Mouse (Mus musculus) heart, adult 18-20 months (tissue): ENCODE data around the gene 1700029P11Rik. TPM values are rescaled to one million over a fixed set of nuclear protein-coding genes. Genes with fewer than 3 reads are reported as not detected.

Experiments
- DNase-seq, 2 experiments: peaks; one replicate each; pipeline ENCODE4 v3.0.0; 2021 to 2022; ENCODE audit warnings: mixed read lengths in 1 of 2
- total RNA-seq, 2 experiments: library from RNA; stranded (reverse); gene quantifications; 2 replicates each; pipeline ENCODE4 v1.2.3; 2021

Gene 1700029P11Rik
- total RNA-seq, 2 experiments from 2014 or later, result not detected

GRCm38 (mm10) chr15:82014745-82015391 is 34.5 kb downstream of the 1700029P11Rik start:
- DNase-seq, result no peak

DNA sequence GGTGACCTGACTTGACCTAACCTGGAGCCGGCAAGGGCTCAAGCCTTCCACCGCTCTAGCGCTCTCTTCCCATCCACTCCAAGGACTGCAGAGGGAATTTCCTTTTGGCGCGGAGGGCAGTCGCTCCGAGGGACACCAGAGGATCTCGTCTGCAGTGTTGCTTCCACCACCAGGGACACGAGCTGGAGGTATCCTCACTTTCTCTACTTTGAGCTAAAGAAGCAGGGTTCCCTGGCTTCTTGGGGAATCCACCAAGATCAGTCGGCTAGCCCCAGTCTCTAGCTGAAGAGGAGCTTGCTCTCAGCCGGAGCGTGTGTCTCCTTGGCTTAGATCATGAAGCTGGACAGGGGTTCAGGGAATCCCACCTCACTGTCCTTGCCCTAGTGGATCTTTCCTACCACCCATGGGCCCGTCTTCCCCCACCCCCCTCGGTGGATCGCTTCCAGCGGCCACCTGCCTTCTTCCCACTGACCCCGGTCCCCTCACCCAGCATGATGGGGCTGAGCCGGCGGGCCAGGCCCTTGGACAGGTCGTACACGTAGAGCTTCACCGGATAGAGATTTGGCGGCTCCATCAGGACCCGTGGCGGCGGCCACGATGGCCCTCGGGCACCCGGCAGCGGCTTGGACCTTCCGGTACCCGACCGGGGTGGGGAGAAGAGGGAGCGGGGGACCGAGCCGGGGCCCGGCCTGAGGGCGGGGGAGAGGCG is 35.2 kb downstream of the 1700029P11Rik start:
- peak; percentile 20 to 45 for DNase-seq

DNA sequence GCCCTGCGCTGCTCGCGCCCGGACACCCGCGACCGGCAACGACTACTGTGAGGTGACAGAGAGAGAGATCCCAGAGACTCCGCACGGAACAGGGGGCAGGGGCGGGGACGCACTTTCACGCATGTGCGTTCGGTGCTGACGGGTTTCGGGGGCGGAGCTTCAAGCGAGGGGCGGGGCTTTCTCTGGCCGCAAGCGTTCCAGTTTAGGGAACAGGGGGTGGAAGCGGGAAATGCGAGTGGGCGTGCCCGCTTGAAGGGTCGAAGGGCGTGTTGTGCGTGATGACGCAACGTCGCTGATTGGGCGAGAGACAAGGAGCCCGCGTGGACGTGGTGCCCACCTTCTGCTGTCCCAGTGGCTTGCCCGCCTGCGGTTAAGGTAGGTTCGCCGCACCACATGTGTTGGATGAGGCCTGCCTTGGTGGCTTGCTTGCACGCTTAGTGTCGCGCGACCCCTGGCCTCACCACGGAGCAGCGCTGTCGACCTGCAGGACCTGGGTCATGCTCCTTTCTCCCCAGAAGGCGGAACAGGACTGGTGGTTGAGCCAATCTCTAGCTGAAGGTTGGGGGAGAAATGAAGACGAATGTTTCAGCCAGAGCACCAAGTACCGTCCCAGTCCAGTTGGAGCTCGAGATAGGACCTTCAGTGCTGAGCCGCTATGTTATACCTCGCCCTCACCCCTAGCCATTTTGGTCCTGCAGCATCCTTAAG is 35.9 kb downstream of the 1700029P11Rik start:
- peak; percentile 99 to 100 for DNase-seq

GRCm38 (mm10) chr15:82016830-82017229 is 36.5 kb downstream of the 1700029P11Rik start:
- no peak for DNase-seq

- no peak for DNase-seq
Observed at GRCm38 (mm10) chr15:82017461-82017860, 37.1 kb downstream of the 1700029P11Rik start.

DNA sequence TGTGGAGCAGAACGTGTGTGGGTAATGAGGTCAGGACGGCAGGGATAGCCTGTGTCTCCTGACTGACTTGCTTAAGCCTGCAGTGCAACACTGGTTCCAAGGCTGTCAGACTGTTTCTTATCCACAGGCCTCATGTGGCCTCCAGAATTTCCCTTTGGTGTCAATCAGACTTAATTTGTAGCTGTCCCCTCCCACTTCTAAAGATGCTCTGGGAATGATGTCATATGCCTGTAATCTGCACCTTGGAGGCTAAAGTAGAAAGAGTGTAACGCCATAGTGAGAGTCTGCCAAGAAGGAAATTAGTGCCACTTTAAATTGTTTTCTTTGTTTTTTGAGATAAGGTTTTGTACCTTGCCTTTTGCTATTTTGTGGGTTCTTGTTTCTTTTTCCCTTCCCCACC is 38.9 kb downstream of the 1700029P11Rik start:
- DNase-seq, result no peak

DNA sequence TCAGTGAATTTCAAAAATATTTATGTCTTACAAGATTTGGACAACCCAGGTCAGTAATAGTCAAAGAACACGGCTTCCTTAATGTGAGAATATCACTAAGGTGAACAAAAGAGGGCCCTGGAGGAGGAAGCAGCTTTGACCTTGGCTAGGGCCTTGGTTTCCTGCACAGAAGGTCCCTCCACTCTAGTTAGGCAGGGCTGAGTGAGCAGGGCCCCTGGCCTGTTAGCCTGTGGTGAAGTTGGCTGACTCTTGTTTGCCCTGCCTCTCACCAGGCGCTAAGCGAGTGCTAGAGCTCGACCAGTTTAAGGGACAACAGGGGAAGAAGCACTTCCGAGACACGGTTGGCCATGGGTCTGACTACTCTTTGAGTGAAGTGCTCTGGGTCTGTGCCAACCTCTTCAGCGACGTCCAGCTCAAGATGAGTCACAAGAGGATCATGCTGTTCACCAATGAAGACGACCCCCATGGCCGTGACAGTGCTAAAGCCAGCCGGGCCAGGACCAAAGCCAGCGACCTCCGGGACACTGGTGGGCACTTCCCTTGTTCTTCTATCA is 42.3 kb downstream of the 1700029P11Rik start:
- peak in 1 of 2 experiments; percentile 4 for DNase-seq

GRCm38 (mm10) chr15:82023965-82024635 is 43.8 kb downstream of the 1700029P11Rik start:
- DNase-seq, result no peak

DNA sequence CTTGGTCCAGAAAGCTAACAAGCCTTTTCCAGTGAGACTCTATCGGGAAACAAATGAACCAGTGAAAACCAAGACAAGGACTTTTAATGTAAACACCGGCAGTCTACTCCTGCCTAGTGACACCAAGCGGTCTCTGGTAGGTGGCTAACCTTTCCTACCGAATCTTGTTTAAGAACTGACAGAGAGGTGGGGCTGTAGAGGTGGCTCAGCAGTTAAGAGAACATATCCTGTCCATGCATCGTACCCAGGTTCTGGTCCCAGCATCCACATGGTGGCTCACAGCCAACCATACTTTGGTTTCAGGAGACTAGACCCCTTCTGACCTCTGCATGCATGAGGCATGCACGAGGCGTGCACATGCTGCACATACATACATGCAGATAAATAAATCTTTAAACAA is 46.9 kb downstream of the 1700029P11Rik start:
- DNase-seq, result no peak

DNA sequence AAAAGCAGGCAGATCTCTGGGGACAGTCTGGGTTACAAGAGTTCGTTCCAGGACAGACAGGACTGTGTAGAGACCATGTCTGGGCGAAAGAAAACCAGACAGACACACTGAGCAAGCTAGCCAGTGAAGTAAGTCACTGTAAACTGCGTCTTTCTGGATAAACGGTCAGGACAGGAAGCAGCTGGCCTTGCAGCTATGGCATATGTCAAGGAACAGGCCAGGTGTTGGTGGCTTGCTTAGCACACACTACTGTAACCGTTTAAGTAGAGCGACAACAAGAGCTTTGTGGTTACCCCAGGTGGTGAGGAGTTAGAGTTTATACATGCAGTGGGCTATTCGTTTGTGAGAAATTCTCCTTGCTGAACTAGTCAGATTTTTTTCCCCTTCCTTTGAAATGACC is 47.4 kb downstream of the 1700029P11Rik start:
- no peak for DNase-seq

Other genes starting within 250 kb of the 1700029P11Rik start
- gene Zc3h7b, start 235.5 kb upstream of the 1700029P11Rik start, total RNA-seq, result 10 to 100 TPM; 57.2 to 68.1 TPM
- 10 to 100 TPM; 29.4 to 30.4 TPM for gene Rangap1, start 235.0 kb upstream of the 1700029P11Rik start, total RNA-seq
- gene Tef, start 178.1 kb upstream of the 1700029P11Rik start, total RNA-seq, result 10 to 100 TPM; 67.5 to 73.0 TPM
- gene Tob2, start 121.7 kb upstream of the 1700029P11Rik start, total RNA-seq, result 100 to 1,000 TPM; 103 to 127 TPM
- 10 to 100 TPM; 36.5 to 37.1 TPM for gene Phf5a, start 108.6 kb upstream of the 1700029P11Rik start, total RNA-seq
- gene Aco2, start 108.2 kb upstream of the 1700029P11Rik start, total RNA-seq, result 1,000 to 10,000 TPM; 2,055 to 2,104 TPM
- 10 to 100 TPM in 1 of 2 experiments, 1 to 10 TPM in 1; 7.8 to 10.7 TPM for gene Polr3h, start 54.3 kb upstream of the 1700029P11Rik start, total RNA-seq
- gene Csdc2, start 43.8 kb upstream of the 1700029P11Rik start, total RNA-seq, result 10 to 100 TPM; 54.7 to 62.7 TPM
- 10 to 100 TPM; 24.7 to 31.4 TPM for gene Pmm1, start 19.6 kb upstream of the 1700029P11Rik start, total RNA-seq
- gene Xrcc6, start 7.3 kb downstream of the 1700029P11Rik start, total RNA-seq, result 10 to 100 TPM; 24.6 to 25.3 TPM
- gene Desi1, start 53.3 kb downstream of the 1700029P11Rik start, total RNA-seq, result 10 to 100 TPM; 25.1 to 29.0 TPM
- gene Snu13, start 67.1 kb downstream of the 1700029P11Rik start, total RNA-seq, result 10 to 100 TPM; 47.3 to 53.5 TPM
- gene 4930407I10Rik, start 78.6 kb downstream of the 1700029P11Rik start, total RNA-seq, result not detected
- gene Mei1, start 89.5 kb downstream of the 1700029P11Rik start, total RNA-seq, result not detected
- gene Ccdc134, start 147.4 kb downstream of the 1700029P11Rik start, total RNA-seq, result 1 to 10 TPM; 4.0 to 4.4 TPM
- 10 to 100 TPM; 18.2 to 22.1 TPM for gene Srebf2, start 166.6 kb downstream of the 1700029P11Rik start, total RNA-seq
- gene Shisa8, start 232.3 kb downstream of the 1700029P11Rik start, total RNA-seq, result under 1 TPM in 1 of 2 experiments, not detected in 1; 0.21 TPM
- gene Tnfrsf13c, start 243.8 kb downstream of the 1700029P11Rik start, total RNA-seq, result 1 to 10 TPM in 1 of 2 experiments, under 1 TPM in 1; 0.35 to 2.2 TPM